Mouse (Mus musculus) kidney, adult 2 months (tissue): ENCODE results near the gene Ccdc167. TPM values are rescaled to one million over a fixed set of nuclear protein-coding genes. Genes with fewer than 3 reads are reported as not detected.
A peak's percentile ranks its signal among the peaks of the same experiment; 100 is the strongest.

Experiments used
- DNase-seq: peaks from one replicate; pipeline ENCODE4 v3.0.0; 2021
- H3K27ac ChIP-seq: fragments of 200-500 bp; 2 replicates; pipeline ENCODE4 v1.5.1; 2012; ENCODE audit warnings: low read depth, low read length, control low read depth, inconsistent platforms; ENCODE audit not compliant: insufficient read depth
- H3K27me3 ChIP-seq: fragments of 200-500 bp; replicated peaks from 2 replicates; pipeline ENCODE4 v1.6.1; 2012; ENCODE audit warnings: mild to moderate bottlenecking, moderate library complexity, low read length, inconsistent platforms; ENCODE audit not compliant: control insufficient read depth, insufficient read depth
- H3K36me3 ChIP-seq: fragments of 200-500 bp; 2 replicates; pipeline ENCODE4 v1.6.1; 2012; ENCODE audit warnings: mild to moderate bottlenecking, moderate library complexity, low read length, inconsistent platforms; ENCODE audit not compliant: control insufficient read depth, insufficient read depth
- H3K4me1 ChIP-seq: fragments of 200-500 bp; 2 replicates; pipeline ENCODE4 v1.6.1; 2011; ENCODE audit warnings: low read length; ENCODE audit not compliant: control insufficient read depth, insufficient read depth
- H3K4me3 ChIP-seq: fragments of 200-500 bp; 2 replicates; pipeline ENCODE4 v1.5.1; 2011; ENCODE audit warnings: mild to moderate bottlenecking, low read depth, low read length, control low read depth; ENCODE audit not compliant: insufficient read depth
- CTCF ChIP-seq: fragments of 200-500 bp; conservative IDR thresholded peaks from 2 replicates; pipeline ENCODE4 v1.5.1; 2011; ENCODE audit warnings: low read depth, mild to moderate bottlenecking, control low read depth, low read length, moderate library complexity, mixed read lengths; ENCODE audit not compliant: insufficient read depth, insufficient read length
- POLR2A ChIP-seq: fragments of 200-500 bp; IDR thresholded peaks from one replicate; pipeline ENCODE4 v1.6.1; 2011; ENCODE audit warnings: low read depth, low read length, control low read depth
- WGBS: fragments of 180-500 bp; shearing (Covaris S2); methylation state at CpG from one replicate; pipeline ENCODE4 v1.1.7; 2018; 5-methylcytosine and 5-hydroxymethylcytosine counted together
- polyA plus RNA-seq: library from polyadenylated mRNA; depleted of rRNA; stranded (reverse); fragments of >200 nt; gene quantifications from 2 replicates; pipeline ENCODE4 v1.2.3, GENCODE M21; 2012

The Ccdc167 gene
- polyA plus RNA-seq, 1 experiment, result 5.0 TPM

GRCm38 (mm10) chr17:29706981-29707545, 9.8 kb downstream of the Ccdc167 start:
- TF ChIP-seq CTCF (no peak), POLR2A (no peak)
- WGBS, result 41% methylated on average over 5 of the region's 5 CpGs
- H3K4me1 ChIP-seq, result no peaks in the 10 kb centered on the region
- H3K4me3 ChIP-seq, result no peak overlapping the region
- H3K27me3 ChIP-seq, result no peaks in the 10 kb centered on the region
- DNase-seq, result peak; percentile 58
- no peak overlapping the region for H3K27ac ChIP-seq
- no peaks in the 10 kb centered on the region for H3K36me3 ChIP-seq

GRCm38 (mm10) chr17:29705881-29706280, 11.0 kb downstream of the Ccdc167 start:
- Histone ChIP-seq H3K27ac (no peak overlapping the region), H3K27me3 (no peaks in the 10 kb centered on the region), H3K4me3 (no peak overlapping the region), H3K36me3 (no peaks in the 10 kb centered on the region), H3K4me1 (no peaks in the 10 kb centered on the region)
- no peak for TF ChIP-seq POLR2A
- TF ChIP-seq CTCF, result no peak
- peak; percentile 21 for DNase-seq
- WGBS, result 71% methylated on average over 5 of the region's 5 CpGs

- Histone ChIP-seq H3K27me3 (no peaks in the 10 kb centered on the region), H3K4me1 (no peaks in the 10 kb centered on the region), H3K27ac (no peak overlapping the region), H3K36me3 (no peaks in the 10 kb centered on the region), H3K4me3 (no peak overlapping the region)
- TF ChIP-seq POLR2A, result no peak
- peak; percentile 76 for TF ChIP-seq CTCF
- WGBS, result 38% methylated on average over 3 of the region's 3 CpGs
- DNase-seq, result peak; percentile 42
Measured at GRCm38 (mm10) chr17:29704781-29705180, 12.1 kb downstream of the Ccdc167 start.

GRCm38 (mm10) chr17:29702938-29703710, 13.7 kb downstream of the Ccdc167 start:
- 83% methylated on average over 4 of the region's 4 CpGs for WGBS
- no peak overlapping the region for H3K4me3 ChIP-seq
- H3K27me3 ChIP-seq, result no peaks in the 10 kb centered on the region
- H3K27ac ChIP-seq, result no peak overlapping the region
- no peaks in the 10 kb centered on the region; the same call in 1 of the 2 replicates for H3K36me3 ChIP-seq
- H3K4me1 ChIP-seq, result no peaks in the 10 kb centered on the region
- TF ChIP-seq CTCF, result no peak
- TF ChIP-seq POLR2A, result no peak
- no peak for DNase-seq

- TF ChIP-seq POLR2A (no peak), CTCF (no peak)
- 93% methylated on average over 7 of the region's 7 CpGs for WGBS
Measured at GRCm38 (mm10) chr17:29700573-29700972, 16.3 kb downstream of the Ccdc167 start.

GRCm38 (mm10) chr17:29698421-29698820, 18.4 kb downstream of the Ccdc167 start:
- Histone ChIP-seq H3K27ac (no peak overlapping the region), H3K4me1 (no peaks in the 10 kb centered on the region), H3K36me3 (no peaks in the 10 kb centered on the region; the same call in none of the 2 replicates), H3K4me3 (no peak overlapping the region), H3K27me3 (no peaks in the 10 kb centered on the region)
- WGBS, result 84% methylated on average over 6 of the region's 6 CpGs
- no peak for DNase-seq
- TF ChIP-seq CTCF (no peak), POLR2A (no peak)

More at GRCm38 (mm10) chr17:29700573-29700972, 16.3 kb downstream of the Ccdc167 start:
- no peaks in the 10 kb centered on the region for H3K27me3 ChIP-seq
- H3K4me3 ChIP-seq, result no peak overlapping the region
- no peaks in the 10 kb centered on the region for H3K4me1 ChIP-seq
- DNase-seq, result no peak
- no peak overlapping the region for H3K27ac ChIP-seq
- no peaks in the 10 kb centered on the region; the same call in 1 of the 2 replicates for H3K36me3 ChIP-seq

- Histone ChIP-seq H3K27me3 (no peaks in the 10 kb centered on the region), H3K36me3 (no peaks in the 10 kb centered on the region; the same call in none of the 2 replicates), H3K27ac (no peak overlapping the region), H3K4me1 (no peaks in the 10 kb centered on the region), H3K4me3 (no peak overlapping the region)
- WGBS, result 94% methylated on average over 8 of the region's 8 CpGs
- no peak for DNase-seq
- TF ChIP-seq POLR2A (no peak), CTCF (no peak)
Measured at GRCm38 (mm10) chr17:29696940-29697339, 19.9 kb downstream of the Ccdc167 start.
